Mouse (Mus musculus) cerebellum, adult 9-11 months (tissue): ENCODE measurements around the gene Zbtb25.

Source experiments
- DNase-seq: peaks from one replicate; pipeline ENCODE4 v3.0.0; 2022

The Zbtb25 gene

DNA sequence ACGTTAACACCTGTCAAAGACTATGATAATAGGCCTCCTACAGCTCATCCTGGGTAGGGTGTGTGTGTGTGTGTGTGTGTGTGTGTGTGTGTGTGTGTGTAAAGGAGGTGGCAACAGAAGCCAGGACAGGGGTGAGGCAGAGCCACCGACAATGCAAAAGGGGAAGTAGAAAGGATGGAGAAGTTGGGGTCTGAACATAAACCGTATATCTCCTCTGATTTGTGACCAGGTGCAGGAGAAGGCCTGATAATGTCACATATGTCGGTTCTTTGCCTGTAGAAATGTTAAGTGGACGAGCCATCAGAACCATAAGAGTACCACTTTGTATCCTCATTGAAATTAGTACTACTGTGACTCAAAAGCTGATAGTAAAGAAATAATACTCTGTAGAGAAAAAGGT is 35.7 kb downstream of the Zbtb25 start:
- DNase-seq, result no peak

DNA sequence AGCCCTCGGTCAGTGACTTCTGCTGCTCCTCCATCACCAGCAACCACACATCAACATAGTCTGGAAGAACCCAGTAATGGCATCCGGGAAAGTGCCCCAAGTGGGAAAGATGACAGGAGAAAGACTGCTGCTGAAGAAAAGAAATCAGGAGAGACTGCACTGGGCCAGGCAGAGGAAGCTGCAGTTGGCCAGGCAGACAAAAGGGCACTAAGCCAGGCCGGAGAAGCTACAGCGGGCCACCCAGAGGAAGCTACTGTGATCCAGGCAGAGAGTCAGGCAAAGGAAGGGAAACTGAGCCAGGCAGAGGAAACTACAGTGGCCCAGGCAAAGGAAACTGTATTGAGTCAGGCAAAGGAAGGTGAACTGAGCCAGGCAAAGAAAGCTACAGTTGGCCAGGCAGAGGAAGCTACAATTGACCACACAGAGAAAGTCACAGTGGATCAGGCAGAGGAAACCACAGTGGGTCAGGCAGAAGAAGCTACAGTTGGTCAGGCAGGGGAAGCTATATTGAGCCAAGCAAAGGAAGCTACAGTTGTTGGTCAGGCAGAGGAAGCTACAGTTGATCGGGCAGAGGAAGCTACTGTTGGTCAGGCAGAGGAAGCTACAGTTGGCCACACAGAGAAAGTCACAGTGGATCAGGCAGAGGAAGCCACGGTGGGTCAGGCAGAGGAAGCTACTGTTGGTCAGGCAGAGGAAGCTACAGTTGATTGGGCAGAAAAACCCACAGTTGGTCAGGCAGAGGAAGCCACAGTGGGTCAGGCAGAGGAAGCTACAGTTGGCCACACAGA is 40.6 kb downstream of the Zbtb25 start:
- no peak for DNase-seq

DNA sequence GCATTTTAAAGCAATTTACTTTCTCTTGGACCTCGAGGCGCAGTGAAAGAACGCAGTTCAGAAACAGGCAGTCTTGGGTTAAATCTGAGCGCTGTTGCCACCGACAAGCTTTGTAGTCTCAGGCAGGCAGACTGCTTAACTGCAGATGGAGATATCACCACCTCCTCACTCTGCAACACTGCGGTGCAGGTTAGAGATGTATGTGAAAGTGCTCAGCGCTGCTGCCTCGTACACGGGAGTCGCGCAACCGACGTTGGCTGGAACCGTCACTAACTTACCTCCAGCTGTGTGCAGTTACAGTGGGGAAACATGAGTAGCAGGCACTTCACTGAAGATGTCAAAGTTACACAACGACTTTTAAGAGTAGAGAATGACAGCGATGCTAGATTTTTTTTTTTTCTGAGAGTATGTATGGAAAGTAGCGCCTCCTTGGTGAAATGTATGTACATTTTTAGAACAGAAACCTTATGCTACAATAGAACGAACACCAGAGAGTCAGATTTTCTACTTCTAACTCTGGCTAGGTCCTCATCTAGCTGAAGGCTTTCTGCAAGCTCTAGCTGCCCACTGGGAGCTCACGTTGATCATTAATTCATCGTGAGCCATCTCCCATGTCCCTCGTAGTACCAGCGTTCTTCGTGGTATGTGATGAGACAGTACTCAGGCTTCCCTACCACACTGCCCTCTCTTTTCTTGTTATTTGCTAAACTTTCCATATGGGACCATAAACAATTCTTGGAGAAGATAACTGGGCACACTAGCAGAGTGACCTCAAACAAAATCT is 42.8 kb downstream of the Zbtb25 start:
- no peak for DNase-seq

GRCm38 (mm10) chr12:76324679-76325431 is 44.5 kb downstream of the Zbtb25 start, which contains the start of gene Akap5:
Akap5 (plus strand) TSS chr12:76324891.
- DNase-seq, result peak; percentile 28

- DNase-seq, result no peak
Observed at GRCm38 (mm10) chr12:76318282-76319212, 50.9 kb downstream of the Zbtb25 start.

DNA sequence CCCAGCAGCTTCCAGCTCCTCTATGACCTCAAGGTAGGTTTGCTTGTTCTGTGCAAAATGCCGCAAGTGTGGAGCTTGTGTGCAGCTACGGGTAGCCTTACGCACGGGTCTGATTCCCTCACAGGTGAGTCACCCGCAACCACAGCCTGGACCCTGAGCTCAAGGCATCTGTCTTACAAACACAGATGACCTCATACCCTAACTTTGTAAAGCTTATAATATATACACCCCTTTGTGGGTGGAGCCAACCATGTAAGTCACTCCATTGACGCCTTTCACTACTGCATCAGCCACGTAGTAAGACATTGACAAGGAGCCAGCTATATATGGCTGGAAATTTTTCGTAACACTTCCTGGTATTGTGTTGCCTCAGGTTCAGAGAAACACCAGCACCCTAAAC is 57.5 kb downstream of the Zbtb25 start:
- DNase-seq, result no peak

DNA sequence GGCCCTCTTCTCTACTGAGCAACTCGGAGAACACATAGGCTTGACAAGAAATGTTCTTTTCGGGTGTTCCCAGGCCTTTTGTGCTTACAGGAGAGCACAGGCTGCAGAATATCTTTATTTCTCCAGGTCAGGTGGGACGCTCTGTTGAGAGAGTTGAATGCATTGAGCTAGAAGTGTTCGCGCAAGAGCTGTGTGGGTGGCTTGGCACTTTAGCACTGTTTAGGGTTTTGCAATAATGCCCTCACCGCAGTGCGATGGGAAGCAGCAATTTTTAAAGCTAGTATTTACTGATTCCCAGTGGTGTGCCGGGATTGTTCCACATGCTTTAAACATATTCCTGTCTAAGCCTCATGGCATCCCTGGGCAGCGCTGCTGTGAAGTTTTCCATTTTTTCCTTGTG is 58.2 kb downstream of the Zbtb25 start:
- DNase-seq, result no peak

DNA sequence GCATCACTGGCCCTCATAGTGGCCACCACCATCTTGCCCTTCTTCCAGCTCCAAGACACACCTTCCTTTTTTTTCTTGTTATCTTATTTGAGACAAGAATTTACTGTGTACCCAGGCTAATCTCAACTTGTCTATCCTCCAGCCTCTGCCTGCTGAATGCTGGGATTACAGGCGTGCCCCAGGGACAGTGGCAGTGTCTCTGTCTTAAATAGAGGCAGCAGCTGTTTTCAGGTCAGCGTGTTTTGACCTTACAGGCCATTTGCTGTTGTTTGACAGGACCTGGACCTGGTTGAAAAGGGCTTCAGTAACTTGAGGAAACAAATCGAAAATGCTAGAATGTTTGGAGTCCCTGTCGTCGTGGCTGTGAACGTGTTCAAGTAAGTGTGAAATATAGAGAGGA is 58.8 kb downstream of the Zbtb25 start:
- DNase-seq, result no peak

DNA sequence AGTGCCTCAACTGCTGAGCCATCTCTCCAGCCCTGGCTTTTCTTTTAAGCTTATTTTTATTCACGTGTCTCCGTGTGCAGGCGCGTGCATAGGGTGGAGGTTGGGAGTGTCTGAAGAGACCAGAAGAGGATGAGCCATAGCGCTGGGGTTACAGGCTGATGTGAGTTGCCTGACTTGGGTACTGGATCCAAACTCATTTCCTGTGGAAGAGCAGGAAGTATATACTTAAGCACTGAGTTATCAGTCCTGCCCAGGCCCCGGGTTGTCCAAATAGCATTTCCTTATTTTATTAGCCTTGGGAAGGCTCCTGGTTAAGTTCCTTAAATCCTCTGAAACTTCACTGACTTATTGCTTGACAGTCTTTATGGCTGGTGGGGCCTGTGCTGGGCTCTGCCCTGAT is 59.4 kb downstream of the Zbtb25 start:
- DNase-seq, result no peak

DNA sequence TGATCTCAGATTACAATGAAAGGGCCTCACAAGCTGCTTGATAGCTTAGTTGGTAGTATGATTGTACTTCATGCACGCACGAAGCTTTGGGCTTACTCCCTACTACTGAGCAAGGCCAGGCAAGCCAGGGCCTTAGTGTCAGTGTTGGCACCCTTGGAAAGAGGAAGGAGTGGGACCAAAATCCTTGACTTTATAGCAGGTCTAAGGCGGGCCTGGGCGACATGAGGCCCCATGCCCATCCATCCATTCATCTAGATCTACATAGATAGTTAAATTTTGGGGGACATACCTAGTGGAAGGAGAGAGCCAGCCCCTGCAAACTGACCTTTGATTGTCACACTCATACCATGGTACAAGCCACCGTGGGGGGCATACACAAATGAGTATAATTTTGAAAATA is 61.0 kb downstream of the Zbtb25 start:
- no peak for DNase-seq

DNA sequence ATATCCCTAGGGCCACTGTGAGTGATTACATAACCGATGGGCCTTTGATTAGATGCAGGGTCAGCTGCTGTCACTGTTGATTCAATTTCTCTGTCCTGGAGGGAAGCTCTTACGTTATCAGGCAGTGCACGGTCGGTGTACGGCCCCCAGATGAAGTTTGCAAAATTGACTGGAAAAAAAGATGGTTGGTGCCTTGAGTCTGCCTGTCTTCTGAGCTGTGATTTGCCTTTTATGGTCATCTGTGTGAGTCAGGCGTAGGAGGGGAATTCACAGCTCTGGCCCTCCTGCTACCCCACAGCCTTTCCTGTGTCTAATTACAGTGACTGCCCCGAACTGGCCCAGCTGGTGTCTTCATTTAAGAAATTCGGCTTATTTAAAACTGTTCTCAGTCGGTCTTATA is 61.4 kb downstream of the Zbtb25 start:
- DNase-seq, result no peak

DNA sequence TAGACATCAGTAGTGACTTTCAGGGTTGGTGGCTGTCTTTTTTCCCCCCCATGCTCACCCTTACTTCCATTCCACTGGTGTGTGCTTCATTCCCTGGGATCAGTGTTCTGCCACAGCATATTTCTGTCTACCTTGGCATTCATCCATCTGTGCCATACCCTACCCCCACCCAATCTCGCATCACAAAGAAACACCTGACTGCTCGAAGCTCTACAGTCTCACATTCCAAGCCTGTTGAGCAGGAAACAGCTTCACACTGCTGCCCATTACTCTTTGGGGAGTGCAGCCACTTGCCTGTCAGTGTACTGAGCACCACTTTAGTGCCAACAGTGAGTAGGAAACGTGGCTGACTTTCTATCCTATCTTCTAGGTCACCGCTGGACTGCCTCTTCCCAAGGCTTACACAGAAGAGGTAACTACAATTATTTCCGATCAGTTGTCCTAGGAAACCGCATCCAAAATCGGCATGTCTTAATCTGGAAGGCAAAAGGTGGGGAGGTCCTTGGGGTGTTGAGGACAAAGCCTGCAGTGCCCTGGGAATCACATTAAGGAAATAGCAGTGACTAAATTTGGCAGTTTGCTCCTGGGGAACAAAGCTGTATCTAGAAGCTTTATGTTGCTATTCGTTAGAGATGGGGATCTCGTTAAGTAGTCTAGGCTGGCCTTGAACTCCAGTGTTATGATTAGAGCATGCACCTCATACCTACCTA is 62.4 kb downstream of the Zbtb25 start:
- no peak for DNase-seq

DNA sequence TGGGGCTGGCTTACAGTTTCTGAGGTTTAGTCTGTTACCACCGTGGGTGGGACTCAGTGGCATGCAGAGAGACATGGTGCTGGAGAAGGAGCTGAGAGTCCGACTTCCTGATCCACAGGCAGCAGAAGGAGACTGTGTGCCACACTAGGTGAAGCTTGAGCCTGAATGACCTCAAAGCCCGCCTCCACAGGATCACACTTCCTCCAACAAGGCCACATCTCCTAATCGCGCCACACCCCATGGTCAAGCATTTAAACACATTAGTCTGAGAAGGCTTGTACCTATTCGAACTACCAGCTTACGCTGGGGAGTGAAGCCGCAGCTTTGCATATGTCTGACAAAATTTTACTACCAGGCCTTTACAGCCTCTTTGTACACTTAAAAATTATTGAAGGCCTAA is 64.3 kb downstream of the Zbtb25 start:
- DNase-seq, result no peak

- peak; percentile 55 for DNase-seq
Observed at GRCm38 (mm10) chr12:76304199-76304598, 65.2 kb downstream of the Zbtb25 start.

DNA sequence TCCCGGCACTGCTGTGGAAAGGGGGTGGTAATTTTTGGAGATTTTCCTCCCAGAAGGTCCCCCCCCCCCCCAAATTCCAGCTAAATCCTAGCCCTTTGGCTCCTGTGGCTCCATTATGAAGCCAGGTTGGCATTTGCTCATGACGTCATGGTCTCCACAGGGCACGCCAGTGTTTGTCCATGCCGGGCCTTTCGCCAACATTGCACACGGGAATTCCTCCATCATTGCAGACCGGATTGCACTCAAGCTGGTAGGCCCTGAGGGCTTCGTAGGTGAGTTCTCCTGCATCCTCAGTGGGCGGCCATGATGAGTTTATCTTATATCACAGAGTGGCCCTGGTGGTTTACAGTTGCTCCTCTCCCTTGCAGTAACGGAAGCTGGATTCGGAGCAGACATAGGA is 65.9 kb downstream of the Zbtb25 start:
- peak; percentile 81 for DNase-seq

GRCm38 (mm10) chr12:76300367-76300766 is 69.0 kb downstream of the Zbtb25 start:
- no peak for DNase-seq

- no peak for DNase-seq
Observed at GRCm38 (mm10) chr12:76299361-76299906, 70.0 kb downstream of the Zbtb25 start.

- no peak for DNase-seq
Observed at GRCm38 (mm10) chr12:76297830-76298229, 71.6 kb downstream of the Zbtb25 start.
